Mouse (Mus musculus) layer of hippocampus, postnatal 14 days (tissue): Measurements from ENCODE around the gene C1qa. TPM values are rescaled to one million over a fixed set of nuclear protein-coding genes. Genes with fewer than 3 reads are reported as not detected.

Experiments
- DNase-seq, 2 experiments: peaks; one replicate each; pipeline ENCODE4 v3.0.0; 2021 to 2022; ENCODE audit warnings: low spot score in 2 of 2, mixed read lengths in 1 of 2
- total RNA-seq, 2 experiments: library from RNA; stranded (reverse); gene quantifications; 2 replicates each; pipeline ENCODE4 v1.2.3; 2021

Gene C1qa
- total RNA-seq, 2 experiments from 2014 or later = 42.0 TPM

- DNase-seq = no peak
Observed at GRCm38 (mm10) chr4:136863517-136863916, 35.1 kb downstream of the C1qa start.

- DNase-seq = no peak
Observed at GRCm38 (mm10) chr4:136862411-136862810, 36.2 kb downstream of the C1qa start.

GRCm38 (mm10) chr4:136861806-136862205 is 36.8 kb downstream of the C1qa start:
- DNase-seq = no peak

GRCm38 (mm10) chr4:136860022-136860421 is 38.6 kb downstream of the C1qa start:
- no peak for DNase-seq

- DNase-seq = no peak
Observed at GRCm38 (mm10) chr4:136855081-136855480, 43.5 kb downstream of the C1qa start.

GRCm38 (mm10) chr4:136852989-136853388 is 45.6 kb downstream of the C1qa start:
- no peak for DNase-seq

- no peak for DNase-seq
Observed at GRCm38 (mm10) chr4:136852119-136852518, 46.5 kb downstream of the C1qa start.

- no peak for DNase-seq
Observed at GRCm38 (mm10) chr4:136848565-136848964, 50.0 kb downstream of the C1qa start.

- no peak for DNase-seq
Observed at GRCm38 (mm10) chr4:136847166-136847565, 51.4 kb downstream of the C1qa start.

Other genes with a start within 250 kb of the C1qa start
- gene Ephb2, start 62.8 kb downstream of the C1qa start, total RNA-seq = 10 to 100 TPM; 40.5 to 43.9 TPM
- gene C1qb, start 12.6 kb downstream of the C1qa start, total RNA-seq = 10 to 100 TPM; 40.7 to 47.6 TPM
- 10 to 100 TPM; 42.6 to 43.2 TPM for gene C1qc, start 5.7 kb downstream of the C1qa start, total RNA-seq
- gene Epha8, start 58.0 kb upstream of the C1qa start, total RNA-seq = 1 to 10 TPM; 5.7 to 7.5 TPM
- 1 to 10 TPM; 9.1 to 9.5 TPM for gene Zbtb40, start 150.0 kb upstream of the C1qa start, total RNA-seq